ENCODE assay signal across 8 mouse cellular contexts in genomic region chr2:3283602-3284472, GRCm38 (mm10). TPM values are rescaled to one million over a fixed set of nuclear protein-coding genes. Genes with fewer than 3 reads are reported as not detected.
A peak's percentile ranks its signal among the peaks of the same experiment; 100 is the strongest.
DNase-seq lines count a peak whose midpoint lies in the region; ATAC-seq and TF ChIP-seq lines count a peak whose summit lies in the region.

Nmt2 (plus strand) TSS chr2:3284212.

- no peaks in the 10 kb centered on the region for H3K9me3 ChIP-seq in hindbrain, embryonic 13.5 days

- H3K36me3 ChIP-seq in hindbrain, embryonic 13.5 days, result no peaks in the 10 kb centered on the region

- H3K27ac ChIP-seq in hindbrain, embryonic 13.5 days, result peak within 1 kb of the TSS; percentile 95

- peaks cover 19% of the 10 kb centered on the region for H3K4me1 ChIP-seq in hindbrain, embryonic 13.5 days (replicated peaks)

- peak within 1 kb of the TSS; percentile 74 for H3K4me2 ChIP-seq in hindbrain, embryonic 13.5 days

- in situ Hi-C loops in Patski (cut with MboI; ENCODE audit: low pct_unique_long_range_greater_than_20kb), result no loop called here

- DNase-seq in Patski (ENCODE audit: low read depth, low spot score), result peak; percentile 98
- DNase-seq in cerebellum, postnatal 14 days, result peak; percentile 99
- peak; percentile 99 for DNase-seq in frontal cortex, postnatal 14 days (ENCODE audit: low spot score in 2 of 2)
- DNase-seq in layer of hippocampus, postnatal 25 days (ENCODE audit: extremely low spot score in 1 of 2, low spot score in 1 of 2), result peak; percentile 88 to 96
- peak; percentile 100 for DNase-seq in lung, postnatal 25 days (ENCODE audit: low spot score)
- peak; percentile 100 for DNase-seq in retina, embryonic 14.5 days (ENCODE audit: low spot score)
- peak; percentile 99 for DNase-seq in thymus, postnatal 4 days

- H3K4me3 ChIP-seq in hindbrain, embryonic 13.5 days, result peak within 1 kb of the TSS; percentile 80

- POLR2A ChIA-PET in Patski (lab: Charles Lee), result interaction anchor here (1.6 kb wide), 1 partner anchor 164 kb away, joined by 3 read pairs; no protein-coding TSS in a partner anchor

- peak within 1 kb of the TSS; percentile 88 for H3K9ac ChIP-seq in hindbrain, embryonic 13.5 days

- H3K27me3 ChIP-seq in Patski, result no peaks in the 10 kb centered on the region
- no peaks in the 10 kb centered on the region for H3K27me3 ChIP-seq in hindbrain, embryonic 13.5 days

- WGBS in hindbrain, embryonic 13.5 days, result under 1% methylated on average over 73 of the region's 88 CpGs

- peak; percentile 43 for TF ChIP-seq CTCF in Patski (IDR thresholded peaks at IDR 0.05)

- ATAC-seq in Patski, result peak; percentile 91
- peak; percentile 97 for ATAC-seq in hindbrain, embryonic 13.5 days (ENCODE audit: low FRiP score)

- CTCF ChIA-PET in Patski (lab: Charles Lee), result no interaction called here

RNA-seq across cellular contexts. Expression of gene Nmt2, which starts in this region (rescaled TPM):
- polyA plus RNA-seq in Patski (2021), result 32.0 TPM
- polyA plus RNA-seq in hindbrain, embryonic 13.5 days (2015; fragmentation: Nextera tagmentation; extraction: Ambion mirVana), result 97.7 and 102 TPM in 2 replicates
- 10 to 100 TPM; 80.1 to 87.2 TPM for total RNA-seq in layer of hippocampus, postnatal 25 days (2021)

Comparison
In these comparisons a context has a peak if more than half of its experiments do, and no peak if none do; other contexts are left out.
1. Peak in every context shown above with its lines: DNase-seq, ATAC-seq, H3K4me3 ChIP-seq and H3K27ac ChIP-seq.